Mouse (Mus musculus): ENCODE results near the gene Anxa9.
"Not testable (repeated sequence)": the region's sequence is repeated elsewhere in the genome, so short reads cannot be mapped to it uniquely, and the experiment has no call there.

The Anxa9 gene

GRCm38 (mm10) chr3:95307100-95307499 is at the start of gene Anxa9:
Anxa9 (minus strand) TSS chr3:95307176.
- DNase-seq (ENCODE audit: extremely low spot score): no peak

- DNase-seq (ENCODE audit: extremely low spot score): not testable (repeated sequence)
Measured at GRCm38 (mm10) chr3:95355911-95356544, 49.1 kb upstream of the Anxa9 start.

- DNase-seq (ENCODE audit: extremely low spot score): peak; percentile 25
Measured at GRCm38 (mm10) chr3:95349491-95349890, 42.5 kb upstream of the Anxa9 start.

- DNase-seq (ENCODE audit: extremely low spot score): not testable (repeated sequence)
Measured at GRCm38 (mm10) chr3:95348343-95348742, 41.4 kb upstream of the Anxa9 start.

- no peak for DNase-seq (ENCODE audit: extremely low spot score)
Measured at GRCm38 (mm10) chr3:95346454-95346853, 39.5 kb upstream of the Anxa9 start.

- DNase-seq (ENCODE audit: extremely low spot score): not testable (repeated sequence)
Measured at GRCm38 (mm10) chr3:95343356-95344000, 36.5 kb upstream of the Anxa9 start.

- no peak for DNase-seq (ENCODE audit: extremely low spot score)
Measured at GRCm38 (mm10) chr3:95338251-95338650, 31.3 kb upstream of the Anxa9 start.

- no peak for DNase-seq (ENCODE audit: extremely low spot score)
Measured at GRCm38 (mm10) chr3:95337345-95337744, 30.4 kb upstream of the Anxa9 start.

GRCm38 (mm10) chr3:95331528-95331927 is 24.6 kb upstream of the Anxa9 start:
- no peak for DNase-seq (ENCODE audit: extremely low spot score)

- no peak for DNase-seq (ENCODE audit: extremely low spot score)
Measured at GRCm38 (mm10) chr3:95328803-95329404, 21.9 kb upstream of the Anxa9 start.

GRCm38 (mm10) chr3:95324454-95325144 is 17.6 kb upstream of the Anxa9 start:
- DNase-seq (ENCODE audit: extremely low spot score): no peak

GRCm38 (mm10) chr3:95323429-95323828 is 16.5 kb upstream of the Anxa9 start:
- DNase-seq (ENCODE audit: extremely low spot score): no peak

GRCm38 (mm10) chr3:95319701-95320625 is 13.0 kb upstream of the Anxa9 start:
- no peak for DNase-seq (ENCODE audit: extremely low spot score)

- no peak for DNase-seq (ENCODE audit: extremely low spot score)
Measured at GRCm38 (mm10) chr3:95319110-95319509, 12.1 kb upstream of the Anxa9 start.

GRCm38 (mm10) chr3:95318548-95318947 is 11.6 kb upstream of the Anxa9 start:
- no peak for DNase-seq (ENCODE audit: extremely low spot score)

GRCm38 (mm10) chr3:95317414-95318080 is 10.6 kb upstream of the Anxa9 start:
- DNase-seq (ENCODE audit: extremely low spot score): peak; percentile 55

- no peak for DNase-seq (ENCODE audit: extremely low spot score)
Measured at GRCm38 (mm10) chr3:95315844-95316550, 9.0 kb upstream of the Anxa9 start.

GRCm38 (mm10) chr3:95315094-95315843 is 8.3 kb upstream of the Anxa9 start:
- DNase-seq (ENCODE audit: extremely low spot score): peak; percentile 93

GRCm38 (mm10) chr3:95314486-95315093 is 7.6 kb upstream of the Anxa9 start, which contains the start of gene Cers2:
Cers2 (plus strand) TSS chr3:95314791.
- no peak for DNase-seq (ENCODE audit: extremely low spot score)
